Mouse (Mus musculus) MEL (cell line): ENCODE measurements around the gene Klk1b26. TPM values are rescaled to one million over a fixed set of nuclear protein-coding genes. Genes with fewer than 3 reads are reported as not detected.
"Not testable (repeated sequence)": the region's sequence is repeated elsewhere in the genome, so short reads cannot be mapped to it uniquely, and the experiment has no call there.

Experiments
- DNase-seq: peaks from one replicate; pipeline ENCODE4 v3.0.0; 2011; ENCODE audit warnings: low read depth, low spot score
- H3K27ac ChIP-seq: 2 replicates; pipeline ENCODE4 v1.5.1; 2012; ENCODE audit warnings: low read depth, mild to moderate bottlenecking, control low read depth, low read length, moderate library complexity; ENCODE audit not compliant: control insufficient read depth
- H3K27me3 ChIP-seq, 2 experiments: fragments of 150-350 bp in 1 of 2; sonication (generic) in 1 of 2; 2 replicates each; pipeline ENCODE4 v1.6.1; 2012; ENCODE audit warnings: low read length in 2 of 2, mild to moderate bottlenecking in 2 of 2, improper control_type of control experiment in 1 of 2, moderate library complexity in 1 of 2; ENCODE audit not compliant: insufficient read depth in 2 of 2, control insufficient read depth in 1 of 2
- H3K36me3 ChIP-seq, 2 experiments: 2 replicates each; pipeline ENCODE4 v1.6.1; 2012 to 2014; ENCODE audit warnings: low read length in 2 of 2, improper control_type of control experiment in 1 of 2, inconsistent platforms in 1 of 2, mild to moderate bottlenecking in 1 of 2; ENCODE audit not compliant: insufficient read depth in 2 of 2, control insufficient read depth in 1 of 2
- H3K4me1 ChIP-seq, 2 experiments: fragments of 150-350 bp in 1 of 2; sonication (generic) in 1 of 2; 2 replicates each; pipeline ENCODE4 v1.6.1; 2012; ENCODE audit warnings: low read length in 2 of 2, improper control_type of control experiment in 1 of 2, mild to moderate bottlenecking in 1 of 2; ENCODE audit not compliant: insufficient read depth in 2 of 2, control insufficient read depth in 1 of 2
- H3K4me3 ChIP-seq, 2 experiments: fragments of 150-350 bp in 1 of 2; sonication (generic) in 1 of 2; 2 replicates each; pipeline ENCODE4 v1.5.1; 2012; ENCODE audit warnings: low read depth in 2 of 2, low read length in 2 of 2, mild to moderate bottlenecking in 2 of 2, moderate library complexity in 2 of 2, control low read depth in 1 of 2, improper control_type of control experiment in 1 of 2; ENCODE audit not compliant: control insufficient read depth in 1 of 2, insufficient read depth in 1 of 2
- H3K79me2 ChIP-seq: 2 replicates; pipeline ENCODE4 v1.6.1; 2012; ENCODE audit warnings: mild to moderate bottlenecking, low read length, moderate library complexity; ENCODE audit not compliant: control insufficient read depth, poor library complexity, insufficient read depth
- H3K9ac ChIP-seq: 2 replicates; pipeline ENCODE4 v1.6.1; 2012; ENCODE audit warnings: low read depth, mild to moderate bottlenecking, control low read depth, low read length, moderate library complexity; ENCODE audit not compliant: control insufficient read depth, poor library complexity, severe bottlenecking
- H3K9me3 ChIP-seq: fragments of 150-350 bp; sonication (generic); replicated peaks from 2 replicates; pipeline ENCODE4 v1.6.1; 2012; ENCODE audit warnings: mild to moderate bottlenecking, low read length, improper control_type of control experiment, moderate library complexity; ENCODE audit not compliant: insufficient read depth
- CHD2 ChIP-seq: IDR thresholded peaks from 2 replicates; pipeline ENCODE4 v1.6.1; 2011; ENCODE audit warnings: low read length, improper control_type of control experiment
- EP300 ChIP-seq, 2 experiments: IDR thresholded peaks; 2 replicates each; pipeline ENCODE4 v1.6.1; 2011; ENCODE audit warnings: improper control_type of control experiment in 2 of 2, low read length in 2 of 2, low read depth in 1 of 2, mild to moderate bottlenecking in 1 of 2
- GATA1 ChIP-seq: IDR thresholded peaks from 2 replicates; pipeline ENCODE4 v1.6.1; 2011; ENCODE audit warnings: low read depth, low read length, improper control_type of control experiment
- KAT2A ChIP-seq: conservative IDR thresholded peaks from 2 replicates; pipeline ENCODE4 v1.6.1; 2012; ENCODE audit warnings: low read depth, low read length, improper control_type of control experiment, inconsistent platforms
- MAFK ChIP-seq: IDR thresholded peaks from 2 replicates; pipeline ENCODE4 v1.6.1; 2011; ENCODE audit warnings: low read depth, mild to moderate bottlenecking, low read length, improper control_type of control experiment, borderline replicate concordance
- MAX ChIP-seq: IDR thresholded peaks from 2 replicates; pipeline ENCODE4 v1.6.1; 2011; ENCODE audit warnings: low read length, improper control_type of control experiment
- MEF2A ChIP-seq: IDR thresholded peaks from 2 replicates; pipeline ENCODE4 v1.6.1; 2014; ENCODE audit warnings: low read depth, mild to moderate bottlenecking, inconsistent platforms, low read length, improper control_type of control experiment; ENCODE audit not compliant: poor library complexity, insufficient replicate concordance, severe bottlenecking; ENCODE audit errors: extremely low read depth
- MXI1 ChIP-seq: IDR thresholded peaks from 2 replicates; pipeline ENCODE4 v1.6.1; 2011; ENCODE audit warnings: mild to moderate bottlenecking, low read depth, low read length, improper control_type of control experiment
- POLR2A ChIP-seq, 2 experiments: IDR thresholded peaks; 2 replicates each; pipeline ENCODE4 v1.6.1; 2011 to 2012; ENCODE audit warnings: low read length in 2 of 2, mild to moderate bottlenecking in 2 of 2, control low read depth in 1 of 2, improper control_type of control experiment in 1 of 2, low read depth in 1 of 2, moderate library complexity in 1 of 2; ENCODE audit not compliant: control insufficient read depth in 1 of 2, insufficient read depth in 1 of 2, poor library complexity in 1 of 2
- POLR2AphosphoS2 ChIP-seq: IDR thresholded peaks from 2 replicates; pipeline ENCODE4 v1.6.1; 2011; ENCODE audit warnings: low read length, improper control_type of control experiment
- RAD21 ChIP-seq: IDR thresholded peaks from 2 replicates; pipeline ENCODE4 v1.6.1; 2011; ENCODE audit warnings: mild to moderate bottlenecking, low read depth, low read length, improper control_type of control experiment
- SIN3A ChIP-seq: IDR thresholded peaks from 2 replicates; pipeline ENCODE4 v1.6.1; 2012; ENCODE audit warnings: low read length, improper control_type of control experiment, inconsistent platforms
- SMC3 ChIP-seq: IDR thresholded peaks from 2 replicates; pipeline ENCODE4 v1.6.1; 2011; ENCODE audit warnings: low read depth, low read length, improper control_type of control experiment
- TAL1 ChIP-seq: IDR thresholded peaks from 2 replicates; pipeline ENCODE4 v1.6.1; 2012; ENCODE audit warnings: mild to moderate bottlenecking, inconsistent platforms, low read length, moderate library complexity, mixed read lengths
- TBP ChIP-seq: IDR thresholded peaks from 2 replicates; pipeline ENCODE4 v1.8.0; 2011; ENCODE audit warnings: low read depth, low read length, improper control_type of control experiment
- UBTF ChIP-seq: IDR thresholded peaks from 2 replicates; pipeline ENCODE4 v1.6.1; 2012; ENCODE audit warnings: low read depth, mild to moderate bottlenecking, inconsistent platforms, low read length, improper control_type of control experiment, moderate library complexity, borderline replicate concordance; ENCODE audit not compliant: insufficient read depth
- USF1 ChIP-seq: IDR thresholded peaks from 2 replicates; pipeline ENCODE4 v1.6.1; 2014; ENCODE audit warnings: low read depth, mild to moderate bottlenecking, inconsistent platforms, low read length, improper control_type of control experiment, moderate library complexity
- USF2 ChIP-seq, 2 experiments: IDR thresholded peaks; 2 replicates each; pipeline ENCODE4 v1.6.1; 2011 to 2012; ENCODE audit warnings: improper control_type of control experiment in 2 of 2, low read length in 2 of 2, borderline replicate concordance in 1 of 2, inconsistent platforms in 1 of 2, low read depth in 1 of 2, mild to moderate bottlenecking in 1 of 2; ENCODE audit not compliant: insufficient read depth in 1 of 2
- ZC3H11A ChIP-seq: IDR thresholded peaks from 2 replicates; pipeline ENCODE4 v1.6.1; 2012; ENCODE audit warnings: low read depth, mild to moderate bottlenecking, inconsistent platforms, low read length, improper control_type of control experiment
- ZNF384 ChIP-seq: IDR thresholded peaks from 2 replicates; pipeline ENCODE4 v1.6.1; 2012; ENCODE audit warnings: low read depth, mild to moderate bottlenecking, inconsistent platforms, low read length, improper control_type of control experiment
- polyA plus RNA-seq, 2 experiments: library from polyadenylated mRNA; stranded (reverse) in 1 of 2; unstranded in 1 of 2; fragments of >175 nt in 1 of 2; fragments of >200 nt in 1 of 2; gene quantifications; 2 replicates each; pipeline versions ENCODE4 v1.2.1 to v1.2.4; 2012; ENCODE audit warnings: low replicate concordance in 2 of 2, low read depth in 1 of 2; ENCODE audit not compliant: insufficient read length in 2 of 2, insufficient read depth in 1 of 2, missing spikeins in 1 of 2
- total RNA-seq: library from RNA; depleted of rRNA; stranded (reverse); fragments of 300-350 nt; gene quantifications from 2 replicates; pipeline ENCODE4 v1.2.3, GENCODE M21; 2012

The Klk1b26 gene
- total and polyA plus RNA-seq, 3 experiments, result not detected

- Histone ChIP-seq H3K4me3 (no peak overlapping the region), H3K9me3 (no peaks in the 10 kb centered on the region), H3K36me3 (no peaks in the 10 kb centered on the region), H3K27me3 (no peaks in the 10 kb centered on the region), H3K9ac (no peak overlapping the region), H3K27ac (no peak overlapping the region)
- DNase-seq, result no peak
- TF ChIP-seq MAX, result no peak
- TF ChIP-seq, all 39 proteins: peak for 0
- no peaks in the 10 kb centered on the region for H3K4me1 ChIP-seq
- no peaks in the 10 kb centered on the region for H3K79me2 ChIP-seq
Measured at GRCm38 (mm10) chr7:43967058-43967457, 44.9 kb upstream of the Klk1b26 start.

- H3K9me3 ChIP-seq, result no peaks in the 10 kb centered on the region
- no peak for DNase-seq
- H3K4me1 ChIP-seq, result no peaks in the 10 kb centered on the region
- no peaks in the 10 kb centered on the region for H3K36me3 ChIP-seq
- H3K79me2 ChIP-seq, result no peaks in the 10 kb centered on the region
- no peak overlapping the region for H3K4me3 ChIP-seq
- H3K27ac ChIP-seq, result no peak overlapping the region
- H3K27me3 ChIP-seq, result no peaks in the 10 kb centered on the region
- H3K9ac ChIP-seq, result no peak overlapping the region
- TF ChIP-seq TBP (no peak), MEF2A (no peak), KAT2A (no peak), TAL1 (no peak), POLR2A (IDR thresholded peaks at IDR 0.05; ENCODE audit: control insufficient read depth in 1 of 2, insufficient read depth in 1 of 2, low read depth in 1 of 2, low read length in 2 of 2, poor library complexity in 1 of 2) (no peak), CHD2 (no peak), ZC3H11A (no peak), MAX (no peak), UBTF (no peak), USF2 (IDR thresholded peaks at IDR 0.05; ENCODE audit: borderline replicate concordance in 1 of 2, insufficient read depth in 1 of 2, low read depth in 1 of 2, low read length in 2 of 2) (no peak), GATA1 (no peak), MAFK (no peak), POLR2AphosphoS2 (no peak), EP300 (IDR thresholded peaks at IDR 0.05; ENCODE audit: low read depth in 1 of 2, low read length in 2 of 2) (no peak), SIN3A (no peak), ZNF384 (no peak), SMC3 (no peak), MXI1 (no peak), RAD21 (no peak), USF1 (no peak)
Measured at GRCm38 (mm10) chr7:43967612-43968011, 44.4 kb upstream of the Klk1b26 start.

- not testable (repeated sequence) for H3K4me1 ChIP-seq, DNase-seq, H3K27ac ChIP-seq, H3K9ac ChIP-seq, H3K36me3 ChIP-seq, H3K79me2 ChIP-seq, H3K4me3 ChIP-seq, H3K27me3 ChIP-seq, H3K9me3 ChIP-seq
Measured at GRCm38 (mm10) chr7:43975761-43976160, 36.2 kb upstream of the Klk1b26 start, which contains the start of gene Klk1b9. Gene Klk1b9 (plus strand): TSS chr7:43976061.
